Mouse (Mus musculus) heart, embryonic 16.5 days (tissue): ENCODE data around the gene Tmem104. TPM values are rescaled to one million over a fixed set of nuclear protein-coding genes. Genes with fewer than 3 reads are reported as not detected.

Source experiments
- ATAC-seq: fragments of 200-750 bp; cut with Nextera tagmentation; replicated peaks from 2 replicates; pipeline ENCODE4 v1.8.0; 2017; ENCODE audit warnings: moderate number of reproducible peaks; ENCODE audit not compliant: insufficient read depth, low FRiP score; ENCODE audit errors: extremely low read depth
- H3K27ac ChIP-seq: fragments of 300-500 bp; sonication (generic); 2 replicates; pipeline ENCODE4 v1.5.1; 2014; ENCODE audit warnings: mild to moderate bottlenecking, low read length, control low read depth, moderate library complexity
- H3K27me3 ChIP-seq: fragments of 300-500 bp; sonication (generic); 2 replicates; pipeline ENCODE4 v1.6.1; 2014; ENCODE audit warnings: low read length, mixed read lengths; ENCODE audit not compliant: control insufficient read depth, insufficient read depth
- H3K36me3 ChIP-seq: fragments of 300-500 bp; sonication (generic); 2 replicates; pipeline ENCODE4 v1.6.1; 2014; ENCODE audit not compliant: control insufficient read depth, insufficient read depth
- H3K4me1 ChIP-seq: fragments of 300-500 bp; sonication (generic); 2 replicates; pipeline ENCODE4 v1.6.1; 2014; ENCODE audit warnings: low read length, mixed read lengths; ENCODE audit not compliant: control insufficient read depth, insufficient read depth
- H3K4me2 ChIP-seq: fragments of 300-500 bp; sonication (generic); 2 replicates; pipeline ENCODE4 v1.6.1; 2014; ENCODE audit warnings: low read depth, mild to moderate bottlenecking, control low read depth, low read length
- H3K4me3 ChIP-seq: fragments of 300-500 bp; sonication (generic); 2 replicates; pipeline ENCODE4 v1.5.1; 2014; ENCODE audit warnings: mild to moderate bottlenecking, control low read depth, low read length
- H3K9ac ChIP-seq: fragments of 300-500 bp; sonication (generic); 2 replicates; pipeline ENCODE4 v1.6.1; 2014; ENCODE audit warnings: low read length, control low read depth
- H3K9me3 ChIP-seq: fragments of 300-500 bp; sonication (generic); replicated peaks from 2 replicates; pipeline ENCODE4 v1.6.1; 2016; ENCODE audit warnings: low read length; ENCODE audit not compliant: control insufficient read depth
- WGBS: fragments of 180-500 bp; shearing (Covaris S2); extraction: QIAGEN DNeasy Blood & Tissue Kit; methylation state at CpG from one replicate; pipeline ENCODE4 v1.1.7; 2014; 5-methylcytosine and 5-hydroxymethylcytosine counted together
- polyA plus RNA-seq: library from polyadenylated mRNA; unstranded; fragments of >200 nt; fragmentation: Nextera tagmentation; extraction: Ambion mirVana; gene quantifications from 2 replicates; pipeline ENCODE4 v1.2.1, GENCODE M21; 2015

Gene Tmem104
- polyA plus RNA-seq, 1 experiment from 2014 or later, result 6.6 TPM

DNA sequence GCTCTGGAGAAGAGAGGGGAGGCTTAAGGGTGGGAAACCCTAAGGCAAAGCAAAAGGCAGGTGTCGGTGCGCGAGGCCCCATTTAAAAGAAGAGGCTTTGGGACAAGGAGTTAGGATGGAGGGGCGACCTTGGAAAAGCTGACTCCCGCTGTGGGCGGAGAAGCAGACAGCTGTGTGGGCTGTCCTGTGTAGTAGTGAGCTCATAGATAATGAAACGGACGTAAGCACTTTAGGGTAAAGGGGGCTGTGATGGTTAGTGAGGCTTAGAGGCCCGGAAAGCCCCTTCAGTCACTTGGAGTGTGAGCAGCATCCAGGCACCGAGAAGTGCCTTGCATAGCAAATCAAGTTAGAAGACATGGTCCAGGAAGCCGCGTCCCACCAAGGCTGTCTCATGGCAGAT, 406 bp downstream of the Tmem104 start, which contains the start of gene Nat9:
Gene Nat9, minus strand, starts transcription at position 167 of the 400 bp plus-strand sequence.
- 6% methylated on average over 12 of the region's 12 CpGs for WGBS
- ATAC-seq, result peak; percentile 19

DNA sequence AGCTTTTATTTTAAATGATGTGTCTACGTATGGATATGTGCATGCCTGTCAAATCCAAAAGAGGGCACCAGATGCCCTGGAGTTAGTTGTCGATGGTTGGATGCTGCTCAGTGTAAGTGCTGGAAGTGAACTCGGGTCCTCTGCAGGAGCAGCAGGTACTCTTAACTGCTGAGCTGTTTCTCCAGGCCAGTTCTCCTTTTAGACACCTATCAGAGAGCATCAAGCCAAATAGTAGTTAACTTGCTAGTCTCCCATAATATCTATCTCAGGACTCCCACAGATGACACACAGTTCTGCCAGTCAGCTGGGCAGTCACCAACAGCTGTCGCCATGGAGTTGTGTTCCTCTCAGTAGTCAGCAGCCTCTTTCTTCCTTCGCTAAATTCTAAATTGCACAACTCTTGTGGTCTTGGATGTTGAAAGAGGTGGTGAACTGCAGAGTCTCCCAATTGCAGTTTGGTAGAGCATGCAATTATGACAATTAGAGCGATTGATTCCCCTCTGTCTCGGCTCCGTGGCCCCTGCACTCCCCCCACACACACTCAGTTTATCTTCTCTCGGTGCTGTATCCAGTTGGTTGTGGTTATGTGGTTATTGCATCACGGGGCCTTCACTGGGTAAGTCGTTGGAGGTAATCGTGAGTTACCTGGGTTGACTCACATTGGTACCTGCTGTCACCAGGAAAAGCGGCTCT, 1.4 kb downstream of the Tmem104 start:
- Histone ChIP-seq H3K4me2 (no peak overlapping the region; the same call in 1 of the 2 replicates), H3K9me3 (no peaks in the 10 kb centered on the region), H3K27ac (no peak overlapping the region; the same call in 1 of the 2 replicates), H3K4me3 (no peak overlapping the region), H3K4me1 (peaks cover 22% of the 10 kb centered on the region), H3K27me3 (no peaks in the 10 kb centered on the region), H3K36me3 (peaks cover 3% of the 10 kb centered on the region; the same call in 1 of the 2 replicates), H3K9ac (no peak overlapping the region)
- WGBS, result 80% methylated on average over 13 of the region's 13 CpGs
- no peak for ATAC-seq

More for the DNA sequence above, 406 bp downstream of the Tmem104 start, which contains the start of gene Nat9:
- Histone ChIP-seq H3K9me3 (no peaks in the 10 kb centered on the region), H3K27ac (peak within 1 kb of the TSS; percentile 83), H3K27me3 (no peaks in the 10 kb centered on the region), H3K9ac (peak within 1 kb of the TSS; percentile 82), H3K4me3 (peak within 1 kb of the TSS; percentile 70), H3K4me2 (peak within 1 kb of the TSS; percentile 78), H3K4me1 (peaks cover 22% of the 10 kb centered on the region), H3K36me3 (peaks cover 3% of the 10 kb centered on the region; the same call in 1 of the 2 replicates)

DNA sequence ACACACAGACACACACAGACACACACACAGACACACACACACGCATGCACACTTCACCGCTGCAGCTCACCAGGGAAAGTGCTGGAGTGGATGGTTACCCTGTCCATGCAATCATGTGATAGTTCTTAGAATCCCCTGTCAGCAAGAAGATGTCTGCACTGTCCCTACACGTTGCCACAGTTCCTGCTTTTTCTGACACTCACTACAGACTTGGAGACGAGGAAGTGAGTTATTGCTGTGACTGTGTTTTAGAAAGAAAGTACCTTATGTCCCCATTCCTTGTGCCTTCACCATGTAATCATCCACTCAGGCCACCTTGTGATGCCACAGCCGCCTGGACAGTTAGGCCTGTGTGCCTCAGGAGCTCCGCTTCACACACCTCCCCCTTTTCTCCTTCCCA, 2.0 kb downstream of the Tmem104 start:
- 85% methylated on average over 6 of the region's 6 CpGs for WGBS
- H3K4me1 ChIP-seq, result peaks cover 22% of the 10 kb centered on the region
- no peaks in the 10 kb centered on the region for H3K27me3 ChIP-seq
- H3K9me3 ChIP-seq, result no peaks in the 10 kb centered on the region
- H3K36me3 ChIP-seq, result peaks cover 3% of the 10 kb centered on the region; the same call in 1 of the 2 replicates
- H3K9ac ChIP-seq, result no peak overlapping the region
- ATAC-seq, result no peak
- H3K4me3 ChIP-seq, result no peak overlapping the region
- no peak overlapping the region for H3K27ac ChIP-seq
- no peak overlapping the region for H3K4me2 ChIP-seq

DNA sequence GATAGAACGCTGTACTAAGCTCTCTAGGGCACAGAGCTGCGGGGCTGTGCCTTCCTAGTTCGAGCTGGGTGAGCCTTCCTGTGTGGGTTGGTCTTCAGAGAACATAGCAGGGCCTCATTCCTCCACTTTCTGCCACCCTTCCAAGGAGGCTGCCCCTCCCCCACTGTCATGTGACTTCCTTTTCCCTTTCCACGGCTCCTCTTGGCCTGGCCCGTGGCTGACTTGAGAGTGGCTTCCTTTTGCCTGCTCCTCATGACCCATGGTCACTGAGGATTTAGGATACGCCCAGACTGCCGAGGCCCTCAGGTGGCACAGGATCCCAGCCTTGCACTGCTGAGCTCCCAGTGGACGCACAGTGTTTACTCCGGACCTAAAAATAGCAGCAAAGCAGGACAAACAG, 4.9 kb downstream of the Tmem104 start:
- H3K9ac ChIP-seq, result peak overlapping the region; percentile 11
- ATAC-seq, result no peak

DNA sequence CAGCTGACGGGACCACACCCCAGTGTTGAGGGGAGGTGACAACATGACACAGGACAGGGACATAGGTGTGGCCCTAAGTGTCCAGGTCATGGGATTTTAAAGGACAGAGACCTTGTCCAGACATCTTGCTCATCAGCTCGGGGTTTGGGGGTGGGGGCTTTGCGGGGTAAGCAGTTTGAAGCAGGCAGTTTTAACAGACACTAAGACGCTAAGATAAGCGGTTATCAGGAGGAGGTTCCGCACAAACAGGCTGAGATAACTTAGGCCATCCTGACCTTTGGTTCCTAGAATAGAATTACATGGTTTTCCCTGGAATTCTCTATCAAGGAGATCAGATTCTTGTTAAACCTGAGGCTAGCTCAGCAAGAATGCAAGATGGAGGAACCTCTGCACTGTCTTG, 7.4 kb downstream of the Tmem104 start:
- peaks cover 12% of the 10 kb centered on the region for H3K4me1 ChIP-seq
- H3K9ac ChIP-seq, result no peak overlapping the region
- no peak overlapping the region for H3K4me3 ChIP-seq
- H3K4me2 ChIP-seq, result no peak overlapping the region
- H3K9me3 ChIP-seq, result no peaks in the 10 kb centered on the region
- H3K27me3 ChIP-seq, result no peaks in the 10 kb centered on the region
- H3K27ac ChIP-seq, result no peak overlapping the region
- peaks cover 7% of the 10 kb centered on the region; the same call in 1 of the 2 replicates for H3K36me3 ChIP-seq
- no peak for ATAC-seq
- 47% methylated on average over 6 of the region's 6 CpGs for WGBS

More for the DNA sequence above, 4.9 kb downstream of the Tmem104 start:
- 30% methylated on average over 9 of the region's 9 CpGs for WGBS
- H3K4me1 ChIP-seq, result peaks cover 21% of the 10 kb centered on the region
- H3K4me3 ChIP-seq, result no peak overlapping the region
- peaks cover 3% of the 10 kb centered on the region; the same call in 1 of the 2 replicates for H3K36me3 ChIP-seq
- H3K9me3 ChIP-seq, result no peaks in the 10 kb centered on the region
- peak overlapping the region; percentile 17; the same call in 1 of the 2 replicates for H3K4me2 ChIP-seq
- no peaks in the 10 kb centered on the region for H3K27me3 ChIP-seq
- peak overlapping the region; percentile 3; the same call in 1 of the 2 replicates for H3K27ac ChIP-seq

DNA sequence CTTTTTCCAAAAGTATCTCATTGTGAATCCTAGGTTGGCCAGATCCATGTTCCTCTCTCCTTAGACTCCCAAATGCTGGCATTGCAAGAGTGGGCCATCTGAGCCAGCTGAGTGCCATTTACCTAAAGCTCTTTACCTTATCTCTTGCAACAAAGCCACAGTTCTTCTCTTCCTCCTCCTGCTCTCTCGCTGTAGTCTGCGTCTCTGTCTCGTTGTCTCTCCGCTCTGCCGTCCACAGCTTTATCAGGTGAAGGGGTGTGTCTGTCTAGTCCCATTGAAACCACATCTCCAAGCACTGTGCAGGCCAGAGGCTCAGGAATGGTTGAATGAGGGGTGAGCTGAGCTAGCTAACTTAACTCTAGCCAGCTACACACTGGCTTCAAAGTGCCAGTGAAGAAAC, 8.6 kb downstream of the Tmem104 start:
- 36% methylated on average over 5 of the region's 5 CpGs for WGBS
- Histone ChIP-seq H3K4me1 (peaks cover 12% of the 10 kb centered on the region), H3K36me3 (peaks cover 6% of the 10 kb centered on the region; the same call in 1 of the 2 replicates), H3K4me2 (no peak overlapping the region), H3K9me3 (no peaks in the 10 kb centered on the region), H3K27me3 (no peaks in the 10 kb centered on the region), H3K9ac (no peak overlapping the region), H3K4me3 (no peak overlapping the region), H3K27ac (no peak overlapping the region)
- ATAC-seq, result no peak

DNA sequence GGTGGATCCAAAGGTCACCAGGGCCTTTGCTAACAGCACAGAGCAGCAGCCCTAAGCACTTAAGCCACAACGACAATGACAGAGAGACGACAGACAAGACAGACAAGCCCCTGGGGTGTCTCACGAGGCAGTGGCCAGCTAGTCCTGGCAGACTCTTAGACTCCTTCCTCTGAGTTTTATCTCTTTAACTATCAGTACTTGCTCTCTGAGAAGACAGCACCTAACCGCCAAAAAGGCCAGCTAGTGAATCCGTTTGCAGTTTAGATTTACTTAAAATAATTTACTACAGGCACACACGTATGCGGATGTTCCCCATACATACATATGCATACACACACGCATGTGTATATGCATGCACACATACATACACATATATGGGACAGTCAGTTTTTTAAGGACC, 10.3 kb downstream of the Tmem104 start:
- no peak overlapping the region for H3K4me2 ChIP-seq
- no peaks in the 10 kb centered on the region for H3K27me3 ChIP-seq
- peaks cover 12% of the 10 kb centered on the region; the same call in 1 of the 2 replicates for H3K36me3 ChIP-seq
- no peak overlapping the region for H3K27ac ChIP-seq
- no peak overlapping the region for H3K9ac ChIP-seq
- H3K9me3 ChIP-seq, result no peaks in the 10 kb centered on the region
- no peak for ATAC-seq
- WGBS, result 71% methylated on average over 8 of the region's 8 CpGs
- H3K4me3 ChIP-seq, result no peak overlapping the region
- peaks cover 5% of the 10 kb centered on the region for H3K4me1 ChIP-seq

DNA sequence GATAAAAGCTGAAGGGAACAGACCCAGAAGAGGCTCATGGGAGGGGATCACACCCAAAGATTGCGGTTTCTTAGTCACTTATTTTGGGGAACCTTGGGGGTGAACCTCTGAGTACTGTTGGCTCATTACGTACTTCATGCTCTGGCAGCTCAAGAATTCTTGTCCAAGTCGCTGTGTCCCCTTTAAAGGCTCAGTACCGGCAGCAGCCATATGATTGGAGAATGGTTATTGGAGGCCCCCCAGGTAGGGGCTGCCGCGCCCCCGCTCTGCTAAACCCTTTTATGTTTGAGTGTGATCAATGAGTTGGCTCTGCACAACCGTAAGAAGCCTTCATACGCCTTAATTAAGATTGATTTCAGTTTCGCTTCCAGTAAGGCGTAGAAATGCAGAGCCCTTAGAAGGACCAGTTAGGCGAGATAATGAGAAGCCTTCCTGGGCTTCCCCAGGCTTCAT, 11.7 kb downstream of the Tmem104 start:
- peaks cover 12% of the 10 kb centered on the region; the same call in 1 of the 2 replicates for H3K36me3 ChIP-seq
- H3K9ac ChIP-seq, result no peak overlapping the region
- 68% methylated on average over 12 of the region's 12 CpGs for WGBS
- no peak overlapping the region for H3K27ac ChIP-seq
- H3K9me3 ChIP-seq, result no peaks in the 10 kb centered on the region
- H3K4me2 ChIP-seq, result no peak overlapping the region
- H3K27me3 ChIP-seq, result no peaks in the 10 kb centered on the region
- no peak overlapping the region for H3K4me3 ChIP-seq
- no peak for ATAC-seq
- H3K4me1 ChIP-seq, result peaks cover 4% of the 10 kb centered on the region; the same call in 1 of the 2 replicates

DNA sequence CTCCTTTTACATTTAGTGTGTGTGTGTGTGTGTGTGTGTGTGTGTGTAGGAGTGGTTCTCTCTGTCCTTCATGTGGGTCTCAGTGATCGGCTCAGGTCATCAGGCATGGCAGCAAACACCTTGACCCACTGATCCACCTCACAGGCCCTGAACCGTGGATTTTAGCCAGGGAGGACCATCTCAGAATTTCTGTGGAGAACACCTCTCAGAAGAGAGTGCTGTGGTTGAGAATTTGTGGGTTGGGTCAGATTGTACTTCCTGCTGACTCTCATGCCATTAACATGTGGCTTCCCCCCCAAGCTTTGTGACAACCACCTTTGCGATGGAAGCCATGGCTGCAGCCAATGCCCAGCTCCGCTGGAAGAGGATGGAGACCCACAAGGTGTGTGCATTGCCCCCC, 13.2 kb downstream of the Tmem104 start:
- peaks cover 4% of the 10 kb centered on the region; the same call in 1 of the 2 replicates for H3K4me1 ChIP-seq
- H3K36me3 ChIP-seq, result peaks cover 14% of the 10 kb centered on the region; the same call in 1 of the 2 replicates
- H3K4me3 ChIP-seq, result no peak overlapping the region
- ATAC-seq, result no peak
- no peak overlapping the region for H3K4me2 ChIP-seq
- no peaks in the 10 kb centered on the region for H3K9me3 ChIP-seq
- WGBS, result 86% methylated on average over 4 of the region's 4 CpGs
- no peak overlapping the region for H3K27ac ChIP-seq
- H3K9ac ChIP-seq, result no peak overlapping the region
- H3K27me3 ChIP-seq, result no peaks in the 10 kb centered on the region
